Mouse (Mus musculus) thymus, adult 2 months (tissue): ENCODE measurements around the gene Hibadh.

ENCODE experiments used
- CTCF ChIP-seq: fragments of 200-500 bp; IDR thresholded peaks from 2 replicates; pipeline ENCODE4 v1.5.1; 2012; ENCODE audit warnings: mild to moderate bottlenecking, control low read depth, low read length, moderate library complexity, borderline replicate concordance; ENCODE audit not compliant: control insufficient read depth, poor library complexity, insufficient read depth; ENCODE audit errors: extremely low read depth
- POLR2A ChIP-seq: fragments of 200-500 bp; IDR thresholded peaks from 2 replicates; pipeline ENCODE4 v1.6.1; 2012; ENCODE audit warnings: mild to moderate bottlenecking, low read length, control low read depth, moderate library complexity; ENCODE audit not compliant: control insufficient read depth, poor library complexity, insufficient read depth; ENCODE audit errors: extremely low read depth

DNA sequence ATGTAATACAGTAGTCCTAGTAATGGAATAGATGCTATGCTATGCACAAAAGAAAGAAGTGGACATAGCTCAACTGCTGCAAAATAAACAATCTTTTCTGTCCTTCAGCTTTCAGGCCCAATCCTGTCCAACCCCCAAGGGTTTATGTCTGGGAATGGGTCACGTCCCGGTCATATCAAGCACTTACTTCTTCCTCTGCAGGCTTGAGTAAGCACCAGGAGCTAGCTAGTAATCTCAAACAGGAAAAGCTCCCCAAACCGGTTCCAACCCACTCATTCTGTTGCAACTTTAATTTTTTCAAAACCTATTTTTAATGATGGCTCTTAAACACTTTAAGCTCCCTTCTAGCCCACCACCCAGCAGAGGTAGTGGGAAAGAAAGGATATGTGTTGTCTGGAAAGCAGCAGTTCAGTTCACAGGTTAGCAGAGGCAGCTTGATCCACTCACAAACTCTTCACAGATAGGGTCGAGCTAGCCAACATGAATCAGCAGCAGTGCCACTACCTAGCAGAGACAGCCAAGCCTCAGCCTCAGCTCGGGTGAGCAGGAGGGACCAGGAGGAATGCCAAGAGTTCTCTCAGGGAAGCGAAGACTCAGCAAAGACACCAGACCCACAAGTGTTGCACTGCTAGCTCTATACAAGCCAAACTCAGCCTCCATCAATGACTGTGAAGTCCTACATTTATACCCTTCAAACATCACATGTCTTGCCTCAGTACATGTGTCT lies 30.4 kb downstream of the Hibadh start:
- TF ChIP-seq CTCF = no peak
- TF ChIP-seq POLR2A = no peak
